Mouse (Mus musculus) erythroblast, adult 5-6 weeks (primary cell): ENCODE measurements around the gene Babam2. TPM values are rescaled to one million over a fixed set of nuclear protein-coding genes. Genes with fewer than 3 reads are reported as not detected.
"Not testable (repeated sequence)": the region's sequence is repeated elsewhere in the genome, so short reads cannot be mapped to it uniquely, and the experiment has no call there.

Experiments used
- ATAC-seq: replicated peaks from 2 replicates; pipeline ENCODE4 v1.8.0; 2016; ENCODE audit warnings: moderate number of reproducible peaks, mild to moderate bottlenecking, moderate TSS enrichment, inconsistent platforms; ENCODE audit not compliant: poor library complexity, low FRiP score, severe bottlenecking
- total RNA-seq, 2 experiments: library from RNA; stranded (forward) in 1 of 2; stranded (reverse) in 1 of 2; fragments of 150-400 nt in 1 of 2; fragments of 200-764, 138-1000 nt in 1 of 2; gene quantifications; 2 replicates each; pipeline versions ENCODE4 v1.2.3 to v1.2.4; 2015 to 2017; ENCODE audit warnings: low replicate concordance in 2 of 2

Gene Babam2
- total RNA-seq, 2 experiments from 2014 or later = 15.5 to 83.2 TPM

DNA sequence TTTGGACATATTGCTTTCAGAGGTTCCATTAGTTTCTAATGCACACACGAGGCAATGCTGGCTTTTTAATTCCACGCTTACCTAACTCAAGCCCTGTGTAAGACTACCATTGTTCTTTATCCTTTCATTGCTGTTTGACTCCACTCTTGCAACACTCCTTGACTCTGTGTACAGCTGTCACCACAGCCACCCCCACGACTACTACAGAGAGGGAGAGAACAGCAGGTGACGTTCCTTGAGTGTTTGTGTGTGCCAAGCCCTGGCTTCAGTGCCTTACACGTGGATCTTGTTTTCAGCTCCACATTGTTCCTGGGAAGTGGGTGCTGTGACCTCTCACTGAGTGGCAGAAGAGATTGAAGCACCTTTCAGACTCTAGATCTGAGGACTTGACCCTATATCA, 269.3 kb downstream of the Babam2 start:
- ATAC-seq = no peak

DNA sequence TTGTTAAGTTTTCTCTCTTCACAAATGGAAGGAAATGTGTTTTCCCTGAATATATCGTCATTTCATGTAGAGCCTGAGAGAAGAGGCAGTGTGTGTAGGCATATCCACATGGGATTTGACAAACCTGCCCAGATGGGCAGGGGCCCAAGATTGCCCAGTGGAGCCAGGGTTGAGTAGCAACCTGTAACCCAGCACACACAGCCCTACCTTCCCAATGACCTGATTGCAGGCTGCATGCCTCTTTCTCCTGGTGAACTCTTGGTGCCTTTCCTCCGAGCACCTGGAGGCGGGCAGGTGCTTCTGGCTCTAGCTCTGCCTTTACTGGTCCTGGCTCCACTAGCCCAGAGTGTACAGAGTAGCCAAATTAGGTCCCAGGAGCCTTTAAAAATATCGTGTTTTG, 270.0 kb downstream of the Babam2 start:
- no peak for ATAC-seq

DNA sequence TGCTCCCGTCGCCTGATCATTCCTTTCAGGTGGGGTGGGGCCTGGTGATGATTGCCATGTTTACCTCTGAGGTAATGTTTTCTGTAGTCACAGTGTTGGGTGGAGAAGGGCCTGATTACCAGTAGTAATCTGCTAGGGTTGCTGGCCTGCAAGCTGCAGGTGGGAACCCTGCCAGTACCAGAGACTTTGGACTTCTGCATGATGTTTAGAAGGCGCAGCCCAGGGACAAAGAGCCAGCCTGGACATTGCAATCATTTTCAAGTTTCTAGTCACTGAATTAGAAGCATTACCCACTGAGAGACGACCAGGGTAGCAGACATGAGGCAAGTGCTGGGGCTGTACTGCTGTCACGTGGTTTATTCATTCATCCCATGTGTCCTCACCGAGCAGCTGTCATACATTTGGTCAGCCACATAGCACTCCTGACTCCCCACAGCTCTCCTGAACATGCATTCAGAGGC, 270.6 kb downstream of the Babam2 start:
- ATAC-seq = no peak

DNA sequence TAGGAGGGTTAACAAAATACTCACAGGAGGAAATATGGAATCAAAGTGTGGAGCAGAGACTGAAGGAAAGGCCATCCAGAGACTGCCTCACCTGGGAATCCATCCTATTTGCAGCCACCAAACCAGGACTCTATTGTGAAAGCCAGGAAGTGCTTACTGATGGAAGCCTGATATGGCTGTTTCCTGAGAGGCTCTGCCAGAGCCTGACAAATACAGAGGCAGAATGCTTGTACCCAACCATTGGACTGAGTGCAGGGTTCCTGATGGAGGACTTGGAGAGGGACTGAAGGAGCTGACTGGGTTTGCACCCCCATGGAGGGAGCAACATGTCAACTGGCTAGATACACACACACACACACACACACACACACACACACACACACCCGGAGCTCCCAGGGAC, 274.9 kb downstream of the Babam2 start:
- not testable (repeated sequence) for ATAC-seq

DNA sequence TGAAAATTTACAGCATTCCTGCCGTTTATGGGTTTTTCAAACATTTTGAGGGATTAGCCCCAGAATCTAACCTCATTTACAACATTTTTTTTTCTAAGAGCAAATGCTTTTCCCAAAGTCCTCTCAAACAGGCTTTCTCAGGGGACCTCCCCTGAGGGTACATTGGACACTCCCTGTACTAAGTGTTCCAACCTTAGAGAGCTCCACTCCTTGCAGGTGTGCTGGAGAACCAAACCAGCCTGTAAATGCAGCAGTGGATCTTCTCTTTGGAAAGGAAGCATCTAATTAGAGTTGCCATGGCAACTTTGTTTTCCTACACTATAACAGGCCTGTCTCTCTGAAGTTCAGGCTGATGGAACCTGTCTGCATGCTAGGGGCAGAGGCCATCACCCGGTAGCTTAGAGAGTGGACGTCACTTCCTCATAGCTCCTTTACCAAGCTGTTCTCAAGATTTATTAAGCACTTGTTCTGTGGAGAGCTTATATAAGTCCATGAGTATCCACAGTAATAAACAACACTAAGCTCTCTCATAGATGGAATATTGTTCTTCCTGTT, 277.2 kb downstream of the Babam2 start:
- no peak for ATAC-seq

DNA sequence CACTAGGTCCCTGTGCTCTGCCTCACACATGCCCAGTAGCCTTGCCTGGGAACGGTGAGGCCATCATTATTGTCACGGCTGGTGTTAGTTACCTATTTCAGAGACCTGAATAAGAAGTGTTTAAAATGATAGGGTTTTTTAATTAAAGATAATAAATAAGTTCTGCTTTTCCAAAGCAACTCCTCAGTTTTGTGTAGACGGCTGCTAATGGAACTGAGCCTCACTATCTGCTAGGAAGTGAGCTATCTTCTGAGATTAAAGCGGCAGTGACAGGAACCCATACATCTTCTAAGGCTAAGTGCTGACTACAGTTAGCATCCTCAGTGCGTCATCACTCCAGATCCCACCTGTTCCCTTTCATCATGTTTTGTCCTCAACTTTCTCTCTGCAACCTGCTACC, 284.6 kb downstream of the Babam2 start:
- no peak for ATAC-seq

DNA sequence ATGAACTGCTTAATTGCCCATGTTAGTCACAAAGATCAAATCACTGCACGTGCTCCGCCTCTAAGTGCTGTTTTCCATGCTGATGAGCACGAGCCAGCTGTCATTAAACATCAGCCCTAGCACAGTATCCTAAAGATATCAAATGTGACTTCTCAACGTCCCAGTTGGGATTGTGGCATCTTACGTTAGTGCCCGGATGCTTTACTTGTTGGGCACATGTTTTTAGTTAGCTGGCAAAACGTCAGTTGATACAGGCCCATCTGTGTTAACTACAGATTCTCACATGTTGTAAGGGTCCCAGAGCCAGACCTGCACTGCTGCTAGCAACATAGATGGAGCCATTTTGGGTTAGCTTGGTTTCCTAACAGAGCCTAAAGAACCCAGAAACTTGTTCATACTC, 285.7 kb downstream of the Babam2 start:
- ATAC-seq = no peak

DNA sequence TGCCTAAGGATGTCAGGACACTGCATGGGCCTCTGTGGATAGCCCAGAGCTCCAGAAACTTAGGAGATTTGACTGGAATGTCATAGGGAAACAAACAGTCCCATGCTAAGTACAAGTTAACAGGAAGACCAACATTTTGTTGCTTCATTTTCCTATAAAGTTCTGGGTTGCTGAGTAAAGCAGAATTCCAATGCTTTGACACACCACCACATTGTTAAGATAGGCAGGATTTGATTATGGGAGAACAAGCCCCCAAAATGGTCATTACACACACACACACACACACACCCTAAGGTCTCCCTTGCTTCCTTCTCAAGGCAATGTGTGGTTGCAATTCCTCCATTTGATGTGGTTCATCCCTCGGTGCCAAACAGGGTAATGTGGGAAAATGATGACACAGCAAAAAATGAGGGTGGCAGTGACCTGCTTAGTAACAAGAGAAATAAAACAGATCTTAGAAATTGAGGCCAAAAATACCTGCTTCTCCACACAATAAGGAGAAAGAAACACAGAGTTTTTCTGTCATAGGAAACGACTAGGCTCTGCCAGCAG, 286.4 kb downstream of the Babam2 start:
- no peak for ATAC-seq

DNA sequence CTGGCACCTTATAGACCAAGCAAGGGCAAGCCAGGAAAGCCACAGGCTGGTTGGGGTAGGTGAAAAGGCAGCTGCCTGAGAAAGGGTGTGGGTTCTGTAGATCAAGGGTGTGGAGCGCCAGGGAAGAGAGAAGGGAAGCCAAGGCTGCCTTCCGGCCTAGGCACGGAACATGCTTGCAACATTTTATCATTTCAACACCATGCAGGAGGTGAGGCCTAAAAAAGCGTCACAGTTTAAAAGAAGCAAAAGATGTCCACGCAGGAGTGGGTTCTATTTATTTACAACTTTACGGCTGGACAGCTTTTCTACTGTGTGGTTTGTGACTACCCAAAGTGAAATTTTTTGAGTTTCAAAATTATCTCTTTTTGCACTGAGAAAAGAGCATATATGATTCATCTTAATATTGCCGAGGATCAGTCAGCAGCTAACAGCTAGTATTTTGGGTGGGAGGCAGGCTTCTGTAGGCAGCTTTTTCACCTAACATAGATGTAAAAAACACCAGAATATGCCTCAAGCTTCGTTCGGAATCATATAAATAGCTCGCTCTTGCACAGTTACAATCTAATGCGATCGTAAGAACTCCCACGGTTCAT, 287.0 kb downstream of the Babam2 start:
- no peak for ATAC-seq

DNA sequence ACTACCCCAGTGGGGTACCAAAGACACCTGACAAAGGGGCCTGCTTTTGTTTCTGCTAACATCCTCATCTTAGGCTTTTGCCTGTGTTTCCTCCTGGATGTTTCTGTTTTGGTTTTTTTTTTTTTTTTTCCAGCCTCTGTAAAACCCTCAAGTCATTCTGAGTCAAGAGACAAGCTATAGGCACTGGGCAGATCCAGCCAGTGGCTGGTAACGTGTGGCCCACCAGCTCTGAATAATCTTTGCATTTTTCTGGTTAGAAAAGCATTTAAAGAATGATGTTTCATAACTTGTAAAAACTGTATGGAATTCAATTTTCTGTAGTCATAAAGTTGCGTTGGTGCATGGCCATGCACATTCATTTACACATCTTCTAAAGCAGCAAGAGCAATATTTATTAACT, 287.5 kb downstream of the Babam2 start:
- ATAC-seq = no peak

DNA sequence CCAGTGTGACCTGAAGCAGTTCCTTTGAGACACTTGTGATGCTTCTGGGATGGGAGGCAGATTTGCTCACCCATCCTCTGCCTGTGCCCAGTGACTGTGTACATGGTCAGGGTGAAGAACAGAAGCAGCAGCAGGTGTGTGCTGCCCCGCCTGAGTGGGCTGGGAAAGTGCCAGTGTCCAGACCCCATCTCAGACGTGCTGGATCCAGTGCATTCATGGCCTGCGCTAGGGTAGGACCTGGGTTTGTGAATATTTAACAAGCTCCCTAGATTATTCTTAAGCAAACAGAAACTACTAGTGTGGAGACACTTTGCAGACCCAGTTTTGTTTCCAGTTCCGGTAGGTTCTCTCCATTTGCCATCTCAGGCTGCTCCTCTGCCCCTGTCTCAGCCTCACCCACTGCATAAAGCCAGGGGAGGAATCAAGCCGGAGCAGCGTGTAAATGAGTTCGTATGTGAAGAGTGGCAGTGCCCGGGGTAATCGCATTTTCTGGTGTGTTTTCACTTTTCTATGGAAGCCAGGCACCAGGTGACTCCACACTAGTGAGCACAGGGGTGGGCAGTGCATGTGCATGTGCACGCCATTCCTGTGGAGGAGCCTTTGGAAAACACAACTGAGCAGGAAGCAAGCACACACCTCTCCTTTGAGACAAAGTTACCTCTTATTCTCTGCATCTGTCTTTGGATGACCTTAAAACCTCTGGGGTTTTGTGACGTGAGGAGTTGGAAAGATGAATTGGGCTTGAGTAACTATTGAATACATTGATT, 290.2 kb downstream of the Babam2 start:
- ATAC-seq = no peak

DNA sequence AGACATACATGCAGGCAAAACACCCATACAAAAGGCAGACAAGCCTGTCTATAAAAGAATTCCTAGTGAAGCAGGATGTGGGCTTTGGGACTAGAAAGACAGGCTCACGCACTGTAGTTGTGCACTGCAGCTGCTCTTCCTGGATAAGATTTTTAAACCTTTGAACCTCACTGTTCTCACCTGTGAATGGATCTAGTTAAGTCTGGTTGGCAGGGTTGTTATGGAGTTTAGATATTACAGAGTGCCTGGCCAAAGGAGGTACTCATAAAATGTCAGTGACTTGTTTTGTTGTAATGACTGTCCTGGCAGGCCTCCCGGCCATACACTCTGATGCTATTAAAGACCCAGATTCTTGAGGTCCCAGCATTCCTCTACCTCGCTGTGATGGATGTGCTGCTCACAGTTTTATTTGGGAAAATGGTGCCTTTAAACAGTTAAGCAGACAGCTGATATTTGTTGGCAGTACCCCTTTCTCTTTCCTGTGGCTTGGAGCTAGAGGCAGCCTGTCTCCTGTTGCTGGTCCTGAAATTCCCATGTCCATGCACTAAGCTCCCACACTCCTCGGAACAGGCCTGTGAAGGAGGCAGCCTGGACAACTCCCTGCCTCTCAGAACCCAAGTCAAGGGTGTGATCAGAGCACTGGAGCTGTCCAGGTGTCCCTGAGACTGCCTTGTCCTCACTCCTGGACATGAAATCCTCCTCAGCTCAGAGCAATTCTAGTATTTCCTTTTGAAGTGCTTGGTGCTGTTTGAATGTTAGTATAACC, 299.9 kb downstream of the Babam2 start:
- no peak for ATAC-seq

DNA sequence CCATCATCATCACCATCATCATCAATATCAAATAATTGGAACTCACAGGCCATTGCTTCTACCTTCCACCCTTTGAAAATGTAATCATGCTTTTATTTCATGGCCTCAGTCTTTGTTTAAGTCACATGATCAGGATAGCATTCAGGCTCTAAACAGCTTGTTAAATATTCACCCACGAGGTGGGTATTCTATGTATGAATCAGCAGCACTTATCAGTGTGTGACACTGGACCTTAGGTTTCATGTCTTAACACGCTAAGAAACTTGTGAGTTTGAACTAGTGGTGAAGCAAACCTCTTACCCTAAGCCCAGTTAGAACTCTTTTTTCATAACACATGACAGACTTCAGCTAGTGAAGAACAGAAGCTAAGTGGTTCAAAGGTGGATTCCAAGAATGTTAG, 301.3 kb downstream of the Babam2 start:
- no peak for ATAC-seq

DNA sequence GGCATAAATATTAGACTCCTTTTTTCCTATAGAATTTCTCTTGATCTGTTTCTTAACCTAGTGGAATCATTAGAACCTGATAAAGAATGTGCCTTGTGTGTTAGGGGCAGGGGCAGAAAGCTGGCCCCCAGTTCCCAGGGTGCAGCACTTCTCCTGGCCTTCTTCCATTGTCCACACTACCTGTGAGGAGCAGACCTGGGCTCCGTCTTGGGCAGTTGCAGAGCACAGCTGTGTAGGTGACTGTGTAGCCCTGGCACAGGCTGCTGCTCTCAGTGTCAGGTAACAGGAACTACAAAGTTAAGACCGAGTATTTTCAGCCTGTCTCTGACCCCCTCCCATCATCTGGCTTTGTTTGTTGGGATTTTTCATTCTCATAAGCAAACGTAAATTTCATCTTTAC, 302.6 kb downstream of the Babam2 start:
- ATAC-seq = no peak

DNA sequence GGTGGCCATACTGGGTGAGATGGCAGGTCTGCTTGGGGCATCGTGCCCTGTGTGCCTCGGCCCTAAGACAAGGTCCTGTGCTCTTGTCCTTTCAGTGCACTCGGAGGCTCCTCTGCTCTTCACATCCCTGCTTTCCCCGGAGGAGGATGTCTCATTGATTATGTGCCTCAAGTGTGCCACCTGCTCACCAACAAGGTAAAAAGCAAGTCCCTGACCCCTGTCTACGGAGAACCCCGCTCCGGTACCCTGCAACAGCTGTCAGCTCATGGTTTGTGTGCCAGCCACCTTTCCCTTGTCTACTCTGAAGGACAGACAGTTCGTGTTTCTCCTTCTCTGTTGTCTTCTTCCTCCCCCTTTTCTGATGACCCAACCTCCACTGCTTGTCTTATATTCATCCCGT, 303.8 kb downstream of the Babam2 start:
- ATAC-seq = no peak

DNA sequence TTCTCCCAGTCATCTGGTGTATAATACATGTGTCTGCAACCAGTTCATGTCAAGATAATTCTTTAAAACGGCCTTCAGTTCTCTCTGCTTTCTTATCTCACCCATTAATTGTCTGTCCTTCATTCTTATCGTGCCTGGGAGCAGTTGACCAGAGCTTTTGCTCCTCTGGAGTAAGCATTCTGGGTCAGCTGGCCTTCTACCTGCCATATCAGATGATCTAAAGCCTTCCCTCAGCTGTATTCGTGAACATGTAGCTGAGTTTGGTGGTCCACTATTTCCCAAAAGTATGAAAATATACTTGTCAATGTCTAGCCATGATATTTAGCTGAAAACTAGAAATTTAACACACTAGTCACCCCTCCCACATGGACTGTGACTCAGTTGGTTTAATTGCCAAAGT, 304.3 kb downstream of the Babam2 start:
- no peak for ATAC-seq

DNA sequence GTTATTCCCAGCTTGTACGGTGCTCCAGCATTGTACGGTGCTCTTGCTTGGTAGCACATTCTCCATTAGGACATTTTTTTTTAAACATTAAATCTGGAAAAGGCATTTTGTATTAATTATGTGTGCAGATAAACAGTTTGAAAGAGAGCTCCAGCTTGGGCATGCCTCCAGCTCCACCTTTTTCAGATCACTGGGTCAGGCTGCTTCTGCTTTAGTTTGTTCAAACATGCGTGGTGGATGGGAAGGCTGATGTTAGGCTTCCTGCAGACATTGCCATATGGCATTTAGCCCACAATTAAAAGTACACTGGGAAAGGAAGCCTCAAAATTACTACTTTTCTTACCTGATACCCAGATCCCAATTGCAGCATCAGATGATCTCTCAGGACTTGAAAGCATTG, 310.9 kb downstream of the Babam2 start:
- no peak for ATAC-seq

DNA sequence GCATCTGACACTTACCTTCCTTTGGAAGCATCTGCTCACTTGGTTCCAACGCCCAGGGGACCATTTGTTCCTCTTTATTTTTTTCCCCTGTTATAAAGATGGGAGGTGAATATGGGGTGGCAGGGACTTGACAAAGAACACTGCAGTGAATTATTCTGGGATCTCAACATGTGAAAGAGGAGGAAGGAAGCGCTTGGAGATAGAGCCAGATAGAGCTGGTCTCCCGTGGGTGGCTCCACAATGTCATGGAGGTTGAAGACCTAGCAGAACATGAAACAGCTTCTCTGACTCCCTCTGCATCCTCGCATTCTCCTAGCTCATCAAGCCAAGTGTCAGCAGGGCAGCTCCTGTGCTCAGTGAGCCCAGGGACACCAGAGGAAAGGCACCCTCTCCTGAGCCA, 312.6 kb downstream of the Babam2 start:
- ATAC-seq = no peak

DNA sequence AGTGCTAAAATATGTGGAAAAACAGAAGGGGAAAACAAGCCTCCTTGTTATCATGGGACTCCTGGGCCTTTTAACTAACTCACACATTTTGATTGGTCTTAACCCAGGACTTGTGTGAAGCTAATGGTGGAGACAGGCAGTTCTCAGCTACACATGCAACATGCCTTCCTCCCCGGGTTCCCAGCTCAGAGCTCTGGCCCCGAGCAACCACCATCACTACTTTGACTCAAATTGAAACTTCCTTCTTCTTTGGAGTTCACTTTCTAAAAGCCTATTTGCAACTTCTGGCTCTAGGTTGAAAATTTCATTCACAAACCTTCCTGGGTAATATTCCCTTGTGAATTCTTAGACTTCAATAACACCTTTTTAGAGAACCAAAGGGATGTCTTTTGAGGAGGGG, 315.6 kb downstream of the Babam2 start:
- ATAC-seq = no peak

DNA sequence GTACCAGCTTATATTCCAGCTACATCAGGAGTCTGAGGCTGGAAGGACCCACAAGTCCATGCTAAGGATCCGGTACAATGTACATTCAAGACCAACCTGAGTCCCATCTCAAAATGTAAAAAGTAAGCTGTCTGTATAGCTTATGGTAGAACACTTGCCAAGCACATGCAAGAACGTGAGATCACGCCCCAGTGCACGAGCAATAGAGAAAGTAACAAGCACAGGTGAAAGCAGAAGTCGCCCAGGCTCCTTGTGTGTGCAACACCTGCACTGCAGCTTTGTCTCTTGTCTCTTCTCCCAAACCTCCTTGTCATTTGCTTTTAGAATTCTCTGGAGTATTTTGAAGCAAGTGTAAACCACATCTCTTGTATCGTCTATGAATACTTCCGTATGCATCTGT, 317.3 kb downstream of the Babam2 start:
- no peak for ATAC-seq
